Mouse (Mus musculus) colon, adult 2 months (tissue): ENCODE results near the gene Olfr1477. TPM values are rescaled to one million over a fixed set of nuclear protein-coding genes. Genes with fewer than 3 reads are reported as not detected.

Source experiments
- polyA plus RNA-seq: library from polyadenylated mRNA; depleted of rRNA; stranded (reverse); fragments of >200 nt; gene quantifications from 2 replicates; pipeline ENCODE4 v1.2.3, GENCODE M21; 2012; rRNA removed

Olfr1477 gene
- not detected in 2 replicates for polyA plus RNA-seq

GRCm38 (mm10) chr19:13500246-13500645 is at the start of gene Olfr1477:
Gene Olfr1477, plus strand, starts transcription at chr19:13500546.

DNA sequence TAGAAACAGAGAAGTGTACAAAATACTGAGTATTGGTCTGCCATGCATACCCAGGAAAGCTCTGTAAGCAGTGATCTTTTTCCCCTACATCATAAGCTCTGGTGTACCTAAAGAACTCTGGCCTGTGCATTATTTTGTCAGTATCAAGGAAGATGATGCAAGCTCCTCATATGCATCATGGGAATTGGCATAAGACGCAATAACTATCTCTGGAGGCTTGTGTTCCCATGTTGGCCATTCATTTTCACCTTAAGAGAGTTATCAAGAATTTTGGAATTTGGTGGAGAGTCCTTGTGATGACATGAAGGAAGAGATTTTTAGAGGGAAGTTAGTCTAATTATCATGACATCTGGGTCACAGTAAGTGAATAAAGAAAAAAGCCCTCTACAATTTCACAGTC is 44.4 kb upstream of the Olfr1477 start, which contains the start of gene Olfr1472:
TSS of gene Olfr1472 (minus strand) at position 101 of the 400 bp plus-strand sequence.

DNA sequence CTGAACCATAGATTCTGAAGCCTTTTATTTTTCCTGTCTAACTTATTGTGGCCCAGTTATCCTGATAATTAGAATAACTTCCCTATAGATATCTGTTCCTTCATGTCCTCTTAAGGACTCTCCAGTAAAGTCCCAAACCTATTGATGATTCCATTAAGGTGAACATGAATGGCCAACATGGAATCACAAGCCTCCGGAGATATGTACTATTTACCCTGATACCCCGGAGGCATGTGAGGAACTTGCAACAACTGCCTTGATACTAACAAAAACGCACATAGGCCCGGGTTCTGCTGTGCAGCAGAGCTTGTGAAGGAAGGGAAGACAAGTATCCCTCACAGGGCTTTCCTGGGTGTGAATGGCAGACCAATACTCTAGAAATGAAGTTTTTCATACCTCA is 31.1 kb upstream of the Olfr1477 start, which contains the start of gene Olfr1474:
TSS of gene Olfr1474 (plus strand) at position 301 of the 400 bp plus-strand sequence.

DNA sequence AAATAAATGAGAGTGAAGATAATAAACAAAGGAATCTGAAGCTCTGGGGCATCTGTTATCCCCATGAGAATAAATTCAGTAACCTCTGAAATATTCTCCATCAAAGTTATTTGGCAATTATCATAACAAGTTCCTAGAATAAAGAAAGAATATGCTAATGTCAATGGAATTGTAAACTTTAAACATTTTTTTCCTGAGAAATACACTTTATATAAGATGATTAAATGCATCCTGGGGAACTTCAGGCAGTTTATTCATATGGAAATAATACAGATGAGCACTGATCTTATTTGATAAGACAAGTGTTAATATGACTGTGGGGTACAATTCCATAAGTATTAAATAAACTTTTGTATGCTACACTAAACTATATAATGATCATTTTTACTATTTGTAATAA is 20.2 kb upstream of the Olfr1477 start, which contains the start of gene Olfr1475:
TSS of gene Olfr1475 (minus strand) at position 101 of the 400 bp plus-strand sequence.

DNA sequence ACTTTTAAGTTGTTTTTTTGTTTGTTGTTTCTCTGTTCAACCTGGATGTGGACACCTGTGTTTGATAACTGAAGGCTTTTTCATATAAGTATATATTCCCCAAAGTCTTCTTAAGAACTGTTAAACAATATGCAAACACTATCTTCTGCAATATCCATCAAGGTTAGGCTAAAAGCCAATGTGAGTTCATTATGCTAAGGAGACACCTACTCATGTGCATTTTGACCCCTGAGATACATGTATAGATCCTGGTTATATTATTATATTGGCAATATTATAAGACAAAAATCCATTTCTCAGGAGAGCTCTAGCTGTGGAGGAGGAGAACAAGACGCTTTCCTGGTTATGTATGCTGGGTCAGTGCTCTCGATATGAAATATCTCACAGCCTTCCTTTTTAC is 27.3 kb downstream of the Olfr1477 start, which contains the start of gene Olfr1480:
TSS of gene Olfr1480 (plus strand) at position 301 of the 400 bp plus-strand sequence.

Other genes with a start within 250 kb of the Olfr1477 start
- not detected in 2 replicates for gene Olfr1465, start 185.0 kb upstream of the Olfr1477 start, polyA plus RNA-seq
- not detected in 2 replicates for gene Olfr1466, start 161.7 kb upstream of the Olfr1477 start, polyA plus RNA-seq
- gene Olfr1467, start 138.3 kb upstream of the Olfr1477 start, polyA plus RNA-seq = not detected in 2 replicates
- gene Olfr1469, start 92.7 kb upstream of the Olfr1477 start, polyA plus RNA-seq = not detected in 2 replicates
- gene Olfr1471, start 57.1 kb upstream of the Olfr1477 start, polyA plus RNA-seq = not detected in 2 replicates
- gene Olfr1472, start 44.5 kb upstream of the Olfr1477 start, polyA plus RNA-seq = not detected in 2 replicates
- gene Olfr1474, start 31.0 kb upstream of the Olfr1477 start, polyA plus RNA-seq = not detected in 2 replicates
- gene Olfr1475, start 20.4 kb upstream of the Olfr1477 start, polyA plus RNA-seq = not detected in 2 replicates
- not detected in 2 replicates for gene Olfr1480, start 27.4 kb downstream of the Olfr1477 start, polyA plus RNA-seq
- not detected in 2 replicates for gene Olfr1484, start 83.0 kb downstream of the Olfr1477 start, polyA plus RNA-seq
- not detected in 2 replicates for gene Olfr1487, start 116.8 kb downstream of the Olfr1477 start, polyA plus RNA-seq
- not detected in 2 replicates for gene Olfr1489, start 131.1 kb downstream of the Olfr1477 start, polyA plus RNA-seq
- gene Olfr1490, start 150.5 kb downstream of the Olfr1477 start, polyA plus RNA-seq = not detected in 2 replicates
- gene Olfr1491, start 196.7 kb downstream of the Olfr1477 start, polyA plus RNA-seq = not detected in 2 replicates
- not detected in 2 replicates for gene Olfr1493-ps1, start 222.7 kb downstream of the Olfr1477 start, polyA plus RNA-seq
- gene Olfr1494, start 239.2 kb downstream of the Olfr1477 start, polyA plus RNA-seq = not detected in 2 replicates